Mouse (Mus musculus) spleen, adult 2 months (tissue): ENCODE results near the gene Vps18.

Experiments used
- CTCF ChIP-seq: fragments of 200-500 bp; IDR thresholded peaks from 2 replicates; pipeline ENCODE4 v1.5.1; 2011; ENCODE audit warnings: mild to moderate bottlenecking, inconsistent platforms; ENCODE audit not compliant: insufficient read depth, insufficient read length, insufficient replicate concordance; ENCODE audit errors: extremely low read depth
- POLR2A ChIP-seq: fragments of 200-500 bp; IDR thresholded peaks from 2 replicates; pipeline ENCODE4 v1.6.1; 2011; ENCODE audit warnings: low read depth, low read length, inconsistent platforms

GRCm38 (mm10) chr2:119247904-119248303 is 40.6 kb upstream of the Vps18 start:
- TF ChIP-seq CTCF: no peak
- no peak for TF ChIP-seq POLR2A
